Mouse (Mus musculus) stomach, embryonic 15.5 days (tissue): Measurements from ENCODE around the gene Asic1. TPM values are rescaled to one million over a fixed set of nuclear protein-coding genes. Genes with fewer than 3 reads are reported as not detected.
"Not testable (repeated sequence)": the region's sequence is repeated elsewhere in the genome, so short reads cannot be mapped to it uniquely, and the experiment has no call there.

ENCODE experiments used
- ATAC-seq: fragments of 200-750 bp; cut with Nextera tagmentation; 2 replicates; pipeline ENCODE4 v1.8.0; 2017; ENCODE audit warnings: low read depth, moderate number of reproducible peaks, moderate TSS enrichment; ENCODE audit not compliant: insufficient read depth, low FRiP score
- H3K27ac ChIP-seq: fragments of 300-500 bp; sonication (generic); 2 replicates; pipeline ENCODE4 v1.5.1; 2015; ENCODE audit warnings: mild to moderate bottlenecking, inconsistent platforms
- H3K27me3 ChIP-seq: fragments of 300-500 bp; sonication (generic); replicated peaks from 2 replicates; pipeline ENCODE4 v1.6.1; 2015; ENCODE audit warnings: inconsistent platforms
- H3K36me3 ChIP-seq: fragments of 300-500 bp; sonication (generic); 2 replicates; pipeline ENCODE4 v1.6.1; 2015; ENCODE audit warnings: inconsistent platforms
- H3K4me1 ChIP-seq: fragments of 300-500 bp; sonication (generic); 2 replicates; pipeline ENCODE4 v1.6.1; 2015; ENCODE audit warnings: inconsistent platforms
- H3K4me2 ChIP-seq: fragments of 300-500 bp; sonication (generic); 2 replicates; pipeline ENCODE4 v1.6.1; 2015; ENCODE audit warnings: mild to moderate bottlenecking, inconsistent platforms
- H3K4me3 ChIP-seq: fragments of 300-500 bp; sonication (generic); replicated peaks from 2 replicates; pipeline ENCODE4 v1.5.1; 2015; ENCODE audit warnings: inconsistent platforms
- H3K9ac ChIP-seq: fragments of 300-500 bp; sonication (generic); 2 replicates; pipeline ENCODE4 v1.6.1; 2015; ENCODE audit warnings: inconsistent platforms
- H3K9me3 ChIP-seq: fragments of 300-500 bp; sonication (generic); 2 replicates; pipeline ENCODE4 v1.6.1; 2016; ENCODE audit warnings: inconsistent platforms
- WGBS: fragments of 180-500 bp; shearing (Covaris S2); methylation state at CpG from one replicate; pipeline ENCODE4 v1.1.7; 2015; 5-methylcytosine and 5-hydroxymethylcytosine counted together
- polyA plus RNA-seq: library from polyadenylated mRNA; unstranded; fragments of >200 nt; fragmentation: Nextera tagmentation; extraction: Ambion mirVana; gene quantifications from 2 replicates; pipeline ENCODE4 v1.2.1, GENCODE M21; 2015

Asic1 gene
- polyA plus RNA-seq, 1 experiment from 2014 or later: 1.6 TPM

- H3K27ac ChIP-seq: peak within 1 kb of the TSS; percentile 86
- H3K4me3 ChIP-seq: peak within 1 kb of the TSS; percentile 81
- peak within 1 kb of the TSS; percentile 76 for H3K4me2 ChIP-seq
- under 1% methylated on average over 66 of the region's 68 CpGs for WGBS
- peaks cover 28% of the 10 kb centered on the region for H3K4me1 ChIP-seq
- peak within 1 kb of the TSS; percentile 81 for H3K9ac ChIP-seq
- ATAC-seq: peak; percentile 92
- no peaks in the 10 kb centered on the region for H3K9me3 ChIP-seq
- H3K36me3 ChIP-seq: peaks cover 15% of the 10 kb centered on the region
- no peaks in the 10 kb centered on the region for H3K27me3 ChIP-seq
These were observed 55.4 kb downstream of the Asic1 start, which contains the start of gene Cox14 for GRCm38 (mm10) chr15:99725341-99726155. Cox14 (plus strand) TSS chr15:99725618.

- peak overlapping the region; percentile 81 for H3K4me3 ChIP-seq
- peaks cover 28% of the 10 kb centered on the region for H3K4me1 ChIP-seq
- H3K9ac ChIP-seq: peak overlapping the region; percentile 81
- peaks cover 19% of the 10 kb centered on the region for H3K36me3 ChIP-seq
- no peak overlapping the region for H3K27ac ChIP-seq
- no peak for ATAC-seq
- H3K4me2 ChIP-seq: peak overlapping the region; percentile 76
- no peaks in the 10 kb centered on the region for H3K9me3 ChIP-seq
- H3K27me3 ChIP-seq: no peaks in the 10 kb centered on the region
- WGBS: 70% methylated on average over 2 of the region's 2 CpGs
These were observed 56.4 kb downstream of the Asic1 start for GRCm38 (mm10) chr15:99726549-99726948.

- ATAC-seq, H3K9ac ChIP-seq, H3K9me3 ChIP-seq, H3K4me3 ChIP-seq, H3K27me3 ChIP-seq, H3K4me2 ChIP-seq, H3K27ac ChIP-seq: not testable (repeated sequence)
- Histone ChIP-seq H3K4me1 (peaks cover 28% of the 10 kb centered on the region), H3K36me3 (peaks cover 19% of the 10 kb centered on the region)
- 92% methylated on average over 5 of the region's 5 CpGs for WGBS
These were observed 56.9 kb downstream of the Asic1 start for GRCm38 (mm10) chr15:99727039-99727438.

GRCm38 (mm10) chr15:99727525-99727924 lies 57.4 kb downstream of the Asic1 start:
- 93% methylated on average over 12 of the region's 12 CpGs for WGBS

GRCm38 (mm10) chr15:99728211-99728610 lies 58.0 kb downstream of the Asic1 start:
- H3K4me1 ChIP-seq: peaks cover 24% of the 10 kb centered on the region
- H3K27me3 ChIP-seq: no peaks in the 10 kb centered on the region
- no peak overlapping the region for H3K4me2 ChIP-seq
- no peak overlapping the region for H3K27ac ChIP-seq
- no peak overlapping the region for H3K9ac ChIP-seq
- no peak overlapping the region for H3K4me3 ChIP-seq
- H3K9me3 ChIP-seq: no peaks in the 10 kb centered on the region
- no peak for ATAC-seq
- peaks cover 19% of the 10 kb centered on the region for H3K36me3 ChIP-seq
- WGBS: 98% methylated on average over 5 of the region's 5 CpGs

More at GRCm38 (mm10) chr15:99727525-99727924, 57.4 kb downstream of the Asic1 start:
- peaks cover 19% of the 10 kb centered on the region for H3K36me3 ChIP-seq
- no peak overlapping the region for H3K9ac ChIP-seq
- no peak overlapping the region for H3K27ac ChIP-seq
- no peak overlapping the region for H3K4me2 ChIP-seq
- no peak for ATAC-seq
- H3K4me1 ChIP-seq: peaks cover 28% of the 10 kb centered on the region
- H3K9me3 ChIP-seq: no peaks in the 10 kb centered on the region
- no peak overlapping the region for H3K4me3 ChIP-seq
- H3K27me3 ChIP-seq: no peaks in the 10 kb centered on the region

GRCm38 (mm10) chr15:99729056-99729783 lies 59.1 kb downstream of the Asic1 start:
- ATAC-seq: no peak
- H3K9ac ChIP-seq: no peak overlapping the region
- no peak overlapping the region for H3K4me2 ChIP-seq
- no peaks in the 10 kb centered on the region for H3K9me3 ChIP-seq
- H3K4me3 ChIP-seq: no peak overlapping the region
- H3K27me3 ChIP-seq: no peaks in the 10 kb centered on the region
- H3K4me1 ChIP-seq: peaks cover 14% of the 10 kb centered on the region
- peaks cover 19% of the 10 kb centered on the region for H3K36me3 ChIP-seq
- no peak overlapping the region for H3K27ac ChIP-seq
- 93% methylated on average over 4 of the region's 4 CpGs for WGBS

GRCm38 (mm10) chr15:99731167-99731566 lies 61.0 kb downstream of the Asic1 start:
- Histone ChIP-seq H3K36me3 (peaks cover 24% of the 10 kb centered on the region), H3K4me3 (no peak overlapping the region), H3K9ac (no peak overlapping the region), H3K27me3 (no peaks in the 10 kb centered on the region), H3K4me1 (0 out of 2 replicates have a peak, but pooled peaks cover 4% of the 10 kb centered on the region), H3K9me3 (no peaks in the 10 kb centered on the region), H3K4me2 (no peak overlapping the region), H3K27ac (no peak overlapping the region)
- no peak for ATAC-seq
- WGBS: 91% methylated on average over 2 of the region's 2 CpGs

- ATAC-seq: no peak
- Histone ChIP-seq H3K9ac (no peak overlapping the region), H3K9me3 (no peaks in the 10 kb centered on the region), H3K36me3 (peaks cover 29% of the 10 kb centered on the region), H3K27me3 (no peaks in the 10 kb centered on the region), H3K4me1 (0 out of 2 replicates have a peak, but pooled peaks cover under 1% of the 10 kb centered on the region), H3K4me3 (no peak overlapping the region), H3K4me2 (no peak overlapping the region), H3K27ac (no peak overlapping the region)
- 94% methylated on average over 3 of the region's 3 CpGs for WGBS
These were observed 61.5 kb downstream of the Asic1 start for GRCm38 (mm10) chr15:99731678-99732077.

- H3K9ac ChIP-seq: no peak overlapping the region
- WGBS: 91% methylated on average over 5 of the region's 5 CpGs
- no peak overlapping the region for H3K4me2 ChIP-seq
- no peak overlapping the region for H3K27ac ChIP-seq
- no peaks in the 10 kb centered on the region for H3K27me3 ChIP-seq
- ATAC-seq: no peak
- peaks cover 36% of the 10 kb centered on the region for H3K36me3 ChIP-seq
- no peaks in the 10 kb centered on the region for H3K4me1 ChIP-seq
- no peaks in the 10 kb centered on the region for H3K9me3 ChIP-seq
- no peak overlapping the region for H3K4me3 ChIP-seq
These were observed 63.0 kb downstream of the Asic1 start for GRCm38 (mm10) chr15:99733186-99733585.

GRCm38 (mm10) chr15:99735631-99736030 lies 65.5 kb downstream of the Asic1 start:
- ATAC-seq: no peak
- WGBS: 88% methylated on average over 2 of the region's 2 CpGs
- H3K4me1 ChIP-seq: no peaks in the 10 kb centered on the region

GRCm38 (mm10) chr15:99736675-99737074 lies 66.5 kb downstream of the Asic1 start:
- Histone ChIP-seq H3K4me3 (no peak overlapping the region), H3K9me3 (no peaks in the 10 kb centered on the region), H3K36me3 (peaks cover 36% of the 10 kb centered on the region; the same call in 1 of the 2 replicates), H3K27me3 (no peaks in the 10 kb centered on the region), H3K4me2 (no peak overlapping the region), H3K27ac (no peak overlapping the region), H3K9ac (no peak overlapping the region), H3K4me1 (no peaks in the 10 kb centered on the region)
- no peak for ATAC-seq
- 92% methylated on average over 11 of the region's 11 CpGs for WGBS

More at GRCm38 (mm10) chr15:99735631-99736030, 65.5 kb downstream of the Asic1 start:
- no peak overlapping the region for H3K9ac ChIP-seq
- peaks cover 39% of the 10 kb centered on the region; the same call in 1 of the 2 replicates for H3K36me3 ChIP-seq
- H3K9me3 ChIP-seq: no peaks in the 10 kb centered on the region
- H3K4me2 ChIP-seq: no peak overlapping the region
- no peak overlapping the region for H3K27ac ChIP-seq
- no peaks in the 10 kb centered on the region for H3K27me3 ChIP-seq
- H3K4me3 ChIP-seq: no peak overlapping the region

GRCm38 (mm10) chr15:99740229-99740628 lies 70.1 kb downstream of the Asic1 start:
- WGBS: 96% methylated on average over 4 of the region's 4 CpGs
- peaks cover 44% of the 10 kb centered on the region; the same call in 1 of the 2 replicates for H3K36me3 ChIP-seq

More at GRCm38 (mm10) chr15:99740229-99740628, 70.1 kb downstream of the Asic1 start:
- Histone ChIP-seq H3K4me3 (no peak overlapping the region), H3K27ac (no peak overlapping the region), H3K4me1 (no peaks in the 10 kb centered on the region), H3K4me2 (no peak overlapping the region), H3K9me3 (no peaks in the 10 kb centered on the region), H3K9ac (no peak overlapping the region), H3K27me3 (no peaks in the 10 kb centered on the region)
- ATAC-seq: no peak
